Mouse (Mus musculus): ENCODE measurements around the gene Rc3h2.

The Rc3h2 gene

DNA sequence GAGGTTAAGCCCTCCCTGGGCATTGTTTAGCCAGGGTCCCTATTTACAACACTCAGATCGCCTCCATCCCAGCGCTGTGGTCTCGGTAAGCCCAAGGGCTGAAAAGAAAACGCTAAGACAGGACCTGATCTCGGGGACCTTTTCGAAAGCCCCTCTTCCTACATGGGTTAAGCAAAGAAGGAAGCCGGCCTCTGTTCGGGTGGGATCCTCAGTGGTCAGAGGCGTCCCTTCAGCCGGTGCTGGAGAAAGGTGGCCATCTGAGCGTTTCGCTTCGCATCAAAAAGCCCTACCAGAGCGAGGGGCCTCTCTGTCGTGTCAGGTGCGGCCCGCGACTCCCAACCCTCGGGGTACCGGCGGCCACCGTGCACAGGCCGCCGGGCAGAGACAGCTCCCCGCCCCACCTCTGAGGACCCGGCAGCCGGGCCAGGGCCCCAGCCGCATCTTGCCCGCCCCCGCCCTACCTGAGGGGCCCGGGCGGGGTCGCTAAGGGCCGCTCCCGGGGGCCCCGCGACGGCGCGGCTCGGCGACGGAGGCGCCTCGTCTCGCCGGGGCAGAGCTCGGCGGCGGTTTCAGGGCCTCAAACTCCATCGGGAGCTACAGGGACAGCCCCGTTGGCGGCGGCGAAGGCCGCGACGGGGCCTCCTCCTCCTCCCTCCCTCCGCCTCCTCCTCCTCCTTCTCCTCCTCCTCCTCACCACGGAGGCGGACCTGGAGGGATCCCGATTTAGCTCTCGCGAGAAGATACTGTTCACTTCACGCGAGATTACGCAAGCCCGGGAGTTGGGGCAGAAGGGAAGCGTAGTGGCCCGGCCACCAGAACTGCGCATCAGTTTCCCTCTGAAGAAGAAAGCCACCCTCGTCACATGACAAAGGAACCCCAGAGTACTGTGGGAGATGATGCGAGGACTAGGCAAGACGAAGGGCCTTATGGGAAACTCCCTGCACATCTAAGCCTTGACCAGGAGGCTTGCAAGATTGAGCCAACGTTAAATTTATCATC lies at the start of gene Rc3h2:
Gene Rc3h2 (minus strand): TSS at position 598 of the 999 bp plus-strand sequence.
- peak; percentile 98 for DNase-seq (ENCODE audit: low read depth)

DNA sequence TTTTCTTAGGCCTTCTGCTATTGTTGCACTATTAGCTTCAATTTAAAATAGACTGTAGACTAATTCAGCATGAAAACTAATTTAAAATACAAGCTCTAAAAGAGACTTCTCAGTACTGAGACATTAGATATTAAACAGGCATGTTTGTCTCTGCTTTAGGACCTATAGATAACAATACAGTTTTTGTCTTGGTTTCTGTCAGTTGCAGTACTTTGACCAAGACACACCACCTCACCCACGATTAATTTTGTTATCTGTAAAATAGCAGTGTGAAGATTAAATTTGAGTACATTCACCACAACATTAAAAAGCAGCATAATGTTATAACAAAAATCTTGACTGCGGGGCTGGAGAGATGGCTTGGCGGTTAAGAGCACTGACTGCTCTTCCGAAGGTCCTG lies 43.6 kb upstream of the Rc3h2 start:
- DNase-seq (ENCODE audit: low read depth) = no peak

DNA sequence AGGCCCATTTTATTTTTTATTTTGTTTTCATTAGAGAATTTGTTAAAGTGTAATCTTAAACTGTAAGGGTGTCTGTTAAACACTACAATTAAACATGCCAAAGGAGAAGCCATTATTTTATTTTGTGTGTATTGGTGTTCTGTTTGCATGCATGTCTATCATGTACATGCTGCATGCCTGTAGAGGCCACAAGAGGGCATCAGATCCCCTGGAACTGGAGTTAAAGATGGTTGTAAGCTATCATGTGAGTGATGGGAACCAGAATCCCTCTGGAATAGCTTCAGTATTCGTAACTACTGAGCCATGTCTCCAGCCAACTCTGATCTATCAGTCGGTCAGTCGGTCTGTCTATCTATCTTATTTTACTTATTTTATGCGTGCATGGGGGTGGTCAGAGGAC lies 38.0 kb upstream of the Rc3h2 start:
- no peak for DNase-seq (ENCODE audit: low read depth)

DNA sequence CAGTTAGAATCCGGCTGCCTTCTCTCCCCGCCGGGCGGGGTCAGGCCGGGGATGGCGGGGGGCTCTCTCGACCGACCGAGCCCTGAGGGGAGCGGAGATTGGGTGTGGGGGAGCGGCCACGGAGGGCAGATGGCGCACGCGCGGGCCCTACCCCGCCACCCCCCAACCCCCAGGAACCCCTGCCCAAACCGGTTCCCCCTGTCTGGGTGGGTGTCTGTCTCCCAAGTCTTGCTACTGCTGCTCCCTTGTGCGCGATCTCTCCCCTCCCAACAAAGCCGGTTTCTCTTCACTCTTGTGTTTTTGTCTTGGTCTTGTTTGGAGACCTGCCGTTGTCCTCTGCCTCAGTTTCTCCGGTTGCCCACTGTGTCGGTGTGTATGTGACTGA lies 29.7 kb upstream of the Rc3h2 start:
- DNase-seq (ENCODE audit: low read depth) = no peak

DNA sequence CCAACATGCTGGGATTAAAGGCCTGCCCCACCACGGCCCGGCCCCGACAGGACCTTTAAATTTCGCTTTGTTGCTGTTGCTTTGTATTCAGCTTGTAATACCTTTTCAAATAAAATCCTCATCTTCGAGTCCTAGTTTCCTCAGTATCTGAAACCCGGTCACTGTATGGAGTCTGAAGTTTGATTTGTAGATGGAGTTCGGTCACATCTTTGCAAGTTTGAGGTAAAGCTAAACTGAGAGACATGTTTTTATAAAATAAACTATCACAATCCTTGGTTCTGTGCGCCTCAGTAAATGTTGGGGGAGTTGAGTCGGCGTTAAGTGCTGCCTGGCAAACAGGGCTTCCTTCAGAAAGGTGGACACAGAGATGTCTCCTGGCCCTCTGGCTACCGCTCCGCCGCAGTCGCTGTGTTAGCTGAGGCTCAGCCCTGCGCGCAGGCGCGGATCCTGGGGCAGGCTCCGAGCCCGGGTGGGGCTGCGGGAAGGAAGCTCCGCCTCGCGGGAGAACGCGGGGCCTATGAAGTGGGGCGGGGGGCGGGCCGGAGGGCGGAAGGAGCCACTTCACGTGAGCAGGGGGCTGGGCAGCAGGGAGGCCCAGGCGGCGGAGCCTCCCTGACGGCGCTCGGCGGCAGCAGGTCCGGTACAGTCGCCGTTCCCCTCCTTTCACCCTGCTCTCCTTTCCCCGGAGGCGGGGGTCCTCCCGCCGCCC lies 29.1 kb upstream of the Rc3h2 start:
- DNase-seq (ENCODE audit: low read depth) = peak; percentile 98

DNA sequence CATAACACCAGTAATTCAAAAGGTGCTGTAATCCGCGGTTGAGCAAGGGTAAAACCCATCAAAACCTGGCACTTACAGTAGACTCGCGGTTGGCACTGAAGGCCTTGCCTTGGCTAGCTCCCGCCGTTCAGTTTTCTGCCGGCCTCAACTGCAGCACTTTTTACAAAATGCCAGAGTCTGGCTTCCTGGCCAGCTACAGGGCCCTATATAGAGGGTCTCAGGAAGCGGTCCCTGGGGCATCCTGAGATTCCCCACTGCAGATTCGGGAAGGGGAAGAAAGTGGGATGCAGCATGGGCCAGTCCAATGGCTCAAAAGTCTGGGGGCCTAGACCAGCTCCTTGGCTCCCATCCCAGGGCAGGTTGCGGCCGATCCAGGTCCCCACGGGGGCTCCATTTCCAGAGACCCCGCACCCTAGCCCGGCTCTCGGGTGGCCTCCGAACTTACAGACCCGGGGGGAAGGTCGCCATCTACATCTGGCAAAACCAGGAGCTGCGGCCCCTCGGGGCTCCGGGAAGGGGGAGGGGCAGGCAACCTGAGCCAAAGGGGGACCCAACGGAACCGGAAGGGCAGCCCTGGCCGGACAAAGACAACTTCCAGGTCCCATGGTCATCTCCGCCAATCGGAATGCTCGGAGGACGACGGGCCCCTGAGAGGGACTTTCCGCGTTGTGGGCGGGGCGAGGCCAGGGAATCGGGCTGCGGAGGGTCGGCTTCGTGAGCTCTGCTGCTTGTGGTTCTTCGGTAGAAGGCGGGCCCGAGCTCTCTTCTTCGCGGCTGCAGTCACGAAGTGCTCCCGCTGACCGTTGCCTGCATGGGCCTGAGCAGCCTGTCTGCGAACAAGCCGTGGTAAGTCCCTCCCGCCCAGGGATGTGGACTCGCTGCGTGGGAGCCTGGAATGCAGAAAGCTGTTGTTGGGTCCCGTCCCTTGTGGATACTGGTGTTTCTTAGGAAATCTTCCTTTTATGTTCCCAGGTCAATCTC lies 20.2 kb upstream of the Rc3h2 start, which contains the start of the genes Zbtb26, Zbtb6 and Rabgap1:
Gene Zbtb26 (minus strand): TSS at position 525 of the 981 bp plus-strand sequence.
Gene Zbtb6 (minus strand): TSS at position 561 of the 981 bp plus-strand sequence.
Gene Rabgap1 (plus strand): TSS at position 669 of the 981 bp plus-strand sequence.
- DNase-seq (ENCODE audit: low read depth) = peak; percentile 98

DNA sequence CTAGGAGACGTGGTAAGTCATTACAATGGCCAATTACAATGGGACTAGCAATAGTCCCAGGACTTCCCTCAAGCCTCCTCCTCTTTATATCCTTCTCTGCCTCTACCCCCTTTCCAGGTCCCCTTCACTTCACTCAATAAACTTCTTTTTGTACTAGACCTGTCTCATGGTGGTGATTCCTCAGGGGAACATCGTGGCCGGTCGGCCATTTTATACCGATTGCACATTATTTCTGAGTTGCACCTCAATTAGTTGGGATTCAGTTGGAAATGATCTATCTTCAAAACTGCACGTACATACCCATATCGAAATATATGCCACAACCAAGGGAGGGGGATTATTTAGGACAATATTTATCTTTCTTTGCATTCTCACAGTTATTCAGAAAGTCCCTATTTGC lies 8.9 kb upstream of the Rc3h2 start:
- peak; percentile 54 for DNase-seq (ENCODE audit: low read depth)

DNA sequence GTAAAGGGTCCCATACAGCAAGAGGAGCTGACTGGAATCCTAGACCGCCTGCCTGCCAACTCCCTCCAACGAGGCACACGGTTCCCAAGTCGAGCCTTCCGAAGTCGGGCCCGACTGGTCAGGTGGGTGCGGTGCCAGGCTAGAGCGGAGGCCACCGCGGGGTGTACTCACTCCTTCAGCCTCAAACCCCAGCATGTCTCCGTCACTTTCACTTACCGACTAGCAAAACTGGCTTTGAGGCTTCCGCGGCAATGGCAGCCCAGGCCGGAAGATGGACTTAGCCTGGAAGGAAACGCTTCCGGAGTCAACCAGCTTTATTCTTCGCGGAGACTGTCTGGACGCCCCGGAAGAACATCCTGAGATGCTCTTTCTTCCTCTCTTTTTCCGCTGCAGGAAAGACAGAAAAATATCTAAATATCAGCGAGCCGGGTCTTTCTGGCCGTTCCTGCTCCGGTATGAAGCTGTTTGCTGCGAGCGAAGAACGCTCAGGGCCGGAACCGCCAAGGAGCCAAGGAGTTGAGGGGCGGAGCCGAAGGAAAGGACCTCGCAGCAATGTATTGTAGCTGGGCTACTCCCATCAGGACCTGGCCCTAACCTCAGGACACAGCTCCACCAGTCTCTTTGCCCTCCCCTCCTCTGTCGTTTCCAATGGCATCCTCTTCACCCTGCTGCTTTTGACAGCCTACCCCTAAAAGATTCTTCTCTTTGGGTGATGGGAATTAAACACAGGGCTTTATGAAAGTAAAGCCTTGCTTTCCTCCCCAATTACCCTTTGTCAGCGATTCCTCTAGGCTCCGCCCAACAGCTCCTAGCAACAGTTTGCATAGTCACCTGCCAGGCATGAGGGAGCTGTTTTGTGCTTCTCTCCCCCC lies 8.1 kb upstream of the Rc3h2 start:
- peak; percentile 93 for DNase-seq (ENCODE audit: low read depth)

DNA sequence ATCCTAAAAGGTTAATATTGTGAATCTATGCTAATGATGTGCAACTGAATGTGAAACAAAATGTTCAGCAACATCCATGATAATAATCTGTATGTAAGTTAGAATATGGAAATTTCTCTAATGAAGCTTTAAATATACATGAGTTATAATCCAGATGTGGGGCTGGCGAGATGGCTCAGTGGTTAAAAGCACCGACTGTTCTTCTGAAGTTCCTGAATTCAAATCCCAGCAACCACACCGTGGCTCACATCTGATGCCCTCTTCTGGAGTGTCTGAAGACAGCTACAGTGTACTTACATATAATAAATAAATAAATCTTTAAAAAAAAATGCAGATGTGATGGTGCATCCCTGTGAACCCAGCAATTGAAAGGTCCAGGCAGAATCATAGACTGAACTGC lies 968 bp upstream of the Rc3h2 start:
- DNase-seq (ENCODE audit: low read depth) = peak; percentile 35

DNA sequence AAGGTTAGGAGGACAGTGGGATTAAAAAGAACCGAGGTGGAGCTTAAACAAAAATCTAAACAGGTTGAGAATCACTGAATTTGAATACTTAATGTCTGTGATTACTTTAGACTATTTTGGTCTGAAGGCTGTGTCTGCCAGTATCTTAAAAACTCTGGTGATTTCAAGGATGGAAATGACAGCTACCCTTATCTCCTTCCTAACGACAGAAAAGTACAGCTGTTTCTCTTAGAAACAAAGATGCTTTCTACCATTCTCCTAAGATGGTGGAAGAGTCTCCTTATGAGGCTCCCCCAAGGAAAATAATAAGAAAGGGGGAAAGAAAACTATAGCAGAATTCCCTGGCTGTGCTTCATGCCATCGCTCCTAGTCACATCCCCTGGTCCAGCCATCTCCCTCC lies 800 bp downstream of the Rc3h2 start:
- no peak for DNase-seq (ENCODE audit: low read depth)

DNA sequence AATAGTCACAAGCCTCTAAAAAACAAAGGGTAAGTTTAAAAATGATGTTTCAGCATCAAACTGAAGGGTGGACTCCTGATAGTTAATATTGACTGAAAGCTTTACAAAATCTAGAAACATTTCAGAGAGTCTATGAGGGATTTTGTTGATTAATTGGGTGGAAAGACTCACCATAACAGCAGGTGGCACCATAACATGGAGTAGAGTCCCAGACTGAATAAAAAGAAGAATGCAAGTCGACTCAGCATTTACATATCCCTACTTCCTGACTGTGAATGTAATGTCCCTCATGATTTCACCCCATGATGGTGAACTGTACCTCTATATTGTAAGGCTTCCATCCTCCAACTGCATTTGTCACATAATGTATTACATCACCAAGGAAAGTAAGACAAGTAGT lies 27.2 kb downstream of the Rc3h2 start:
- DNase-seq (ENCODE audit: low read depth) = peak; percentile 44

DNA sequence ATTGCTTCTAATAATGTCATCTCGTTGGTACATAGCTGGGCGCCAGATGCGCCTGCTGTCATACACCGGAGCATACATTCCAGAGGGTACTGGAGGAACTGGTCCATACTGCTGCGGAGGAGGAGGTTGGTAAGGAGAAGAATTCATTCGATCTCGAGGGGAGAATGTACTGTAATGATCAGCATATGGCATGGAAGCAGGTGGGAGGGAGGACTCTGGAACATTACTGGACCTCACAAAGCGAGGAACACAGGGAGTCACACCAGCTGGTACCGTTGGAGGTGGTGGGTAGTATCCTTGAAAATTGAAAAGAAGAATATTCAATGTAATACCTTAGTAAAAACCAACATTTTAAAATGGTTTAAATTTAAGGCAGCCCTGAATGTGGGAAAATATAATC lies 39.8 kb downstream of the Rc3h2 start:
- DNase-seq (ENCODE audit: low read depth) = no peak

DNA sequence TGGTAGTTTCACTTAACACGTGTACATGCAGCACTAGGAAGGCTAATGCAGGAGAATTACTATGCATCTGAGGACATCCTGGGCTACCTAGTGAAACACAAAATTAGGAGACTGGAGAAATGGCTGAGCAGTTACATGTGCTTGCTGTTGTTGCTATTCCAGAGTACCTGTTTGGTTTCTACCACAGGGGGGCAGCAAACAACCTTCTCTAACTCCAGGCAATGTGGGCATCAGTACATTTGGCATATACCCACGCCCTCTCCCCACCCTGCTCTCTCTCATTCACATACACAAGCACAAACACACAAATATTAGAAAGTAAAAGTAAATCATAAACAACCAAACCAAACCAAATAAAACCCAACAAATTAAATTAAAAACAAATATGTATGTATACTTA lies 42.5 kb downstream of the Rc3h2 start:
- DNase-seq (ENCODE audit: low read depth) = peak; percentile 82

DNA sequence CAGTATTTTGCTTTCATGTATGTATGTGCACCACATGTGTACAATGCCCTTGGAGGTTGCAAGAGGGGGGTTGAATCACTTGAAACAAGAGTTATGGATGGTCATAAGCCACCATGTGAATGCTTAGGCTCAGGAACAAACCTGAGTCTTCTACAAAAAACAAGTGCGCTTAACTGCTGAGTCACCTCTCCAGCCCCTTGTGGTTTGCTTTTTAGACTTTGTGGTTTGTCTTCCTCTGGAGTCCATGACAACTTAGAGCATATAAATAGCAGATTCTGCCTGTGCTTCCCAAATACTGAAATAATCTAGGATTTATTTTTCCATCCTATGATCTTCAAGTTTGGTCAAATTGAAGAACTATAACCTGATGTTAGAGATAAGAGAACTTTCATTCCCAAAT lies 46.7 kb downstream of the Rc3h2 start:
- peak; percentile 75 for DNase-seq (ENCODE audit: low read depth)

DNA sequence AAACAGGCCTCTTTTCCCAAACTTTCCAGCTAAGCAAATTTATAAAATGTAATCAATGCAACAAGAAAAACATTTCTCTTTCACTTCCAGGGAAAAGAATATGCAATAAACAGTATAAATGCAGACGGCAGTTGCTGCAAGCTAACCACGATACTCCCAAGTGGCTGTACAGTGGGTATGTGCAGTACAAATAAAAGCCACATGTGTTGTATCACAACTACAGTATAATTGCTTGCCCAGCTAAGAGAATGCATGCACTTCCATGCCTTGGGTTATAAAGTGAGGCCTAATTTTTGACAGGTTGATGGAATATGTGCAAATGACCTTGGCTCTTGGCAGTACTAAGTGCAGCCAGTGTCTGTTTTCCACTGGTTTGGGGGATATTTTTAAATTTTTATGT lies 52.1 kb downstream of the Rc3h2 start:
- DNase-seq (ENCODE audit: low read depth) = peak; percentile 72

DNA sequence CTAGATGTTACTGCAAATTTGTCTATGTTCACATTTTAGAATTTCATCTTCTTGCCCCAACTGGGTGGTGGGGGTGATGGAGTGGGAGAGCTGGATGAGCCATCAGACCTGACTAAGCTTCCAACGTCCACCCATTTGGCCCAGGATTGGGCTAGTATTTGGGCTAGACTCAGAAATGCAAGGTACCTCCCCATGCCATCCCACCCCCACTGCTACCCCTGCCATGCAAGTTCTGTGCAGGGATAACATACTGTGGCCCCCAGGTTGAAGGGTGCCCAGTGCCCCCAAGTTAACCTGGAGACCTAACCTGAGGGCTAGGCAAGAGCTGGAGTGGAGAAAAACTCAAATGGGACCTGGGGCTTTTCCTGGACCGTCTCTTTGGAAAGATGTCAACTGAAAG lies 62.8 kb downstream of the Rc3h2 start:
- peak; percentile 45 for DNase-seq (ENCODE audit: low read depth)

DNA sequence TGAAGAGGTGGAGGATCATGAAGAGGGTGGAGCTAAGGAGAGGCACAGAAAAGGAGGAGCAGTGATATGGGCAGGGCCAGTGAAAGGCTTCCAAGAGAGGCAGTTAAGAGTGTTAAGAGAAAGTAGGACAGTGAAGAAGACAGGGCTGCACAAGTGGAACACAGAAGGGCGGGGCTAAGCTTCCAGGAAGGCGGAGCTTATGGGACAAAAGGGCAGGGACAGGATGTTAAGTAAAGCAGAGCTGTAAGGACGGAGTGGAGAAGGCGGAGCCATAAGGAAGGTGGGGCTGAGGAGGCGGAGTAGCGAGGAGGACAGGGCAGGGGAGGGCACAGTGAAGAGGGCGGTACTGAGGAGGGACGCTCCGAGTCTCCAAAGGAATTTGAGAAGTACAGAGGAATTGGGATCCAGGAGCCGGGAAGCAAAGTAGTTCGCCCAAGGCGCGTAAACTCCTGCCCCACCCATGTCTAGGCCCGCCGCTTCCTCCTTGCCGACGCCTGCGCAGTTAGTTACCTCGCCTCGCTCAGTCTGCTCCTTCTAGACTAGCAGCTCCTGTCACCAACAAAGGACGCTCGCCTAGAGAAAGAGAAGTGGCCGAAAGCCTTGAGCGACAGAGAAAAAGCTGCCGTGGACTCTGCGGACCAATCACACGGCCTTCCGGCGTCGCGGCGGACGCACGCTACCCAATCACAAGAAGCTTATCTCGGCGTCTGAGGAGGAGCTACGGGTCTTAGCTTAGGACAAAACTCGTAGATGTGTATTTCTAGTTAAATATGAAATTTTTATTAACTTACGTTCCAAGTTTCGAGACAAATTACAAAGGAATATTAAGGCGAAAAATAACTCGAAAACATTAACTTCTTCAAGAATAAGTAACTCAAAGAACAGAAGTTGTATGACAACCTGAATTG lies 63.8 kb downstream of the Rc3h2 start, which contains the start of gene Pdcl:
Gene Pdcl (minus strand): TSS at position 700 of the 908 bp plus-strand sequence.
- peak; percentile 97 for DNase-seq (ENCODE audit: low read depth)

DNA sequence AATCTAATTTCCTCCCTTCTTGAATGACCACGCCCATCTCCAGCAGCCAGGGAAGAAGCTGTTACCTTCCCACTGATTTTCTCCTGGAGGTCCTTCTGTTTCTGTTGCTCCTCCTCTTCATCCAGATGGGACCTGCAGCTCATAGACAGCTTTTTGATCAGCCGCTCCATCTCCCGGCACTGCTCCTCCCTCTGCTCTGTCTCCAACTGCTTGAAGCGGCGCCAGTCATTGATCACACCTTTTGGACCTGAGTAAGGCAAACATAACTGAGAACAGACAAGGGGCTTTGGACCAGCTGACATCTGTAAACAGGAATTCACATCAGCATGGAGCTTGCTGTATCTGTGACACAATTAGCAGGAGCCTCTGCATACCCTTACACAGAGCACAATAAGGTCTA lies 67.1 kb downstream of the Rc3h2 start:
- DNase-seq (ENCODE audit: low read depth) = no peak

DNA sequence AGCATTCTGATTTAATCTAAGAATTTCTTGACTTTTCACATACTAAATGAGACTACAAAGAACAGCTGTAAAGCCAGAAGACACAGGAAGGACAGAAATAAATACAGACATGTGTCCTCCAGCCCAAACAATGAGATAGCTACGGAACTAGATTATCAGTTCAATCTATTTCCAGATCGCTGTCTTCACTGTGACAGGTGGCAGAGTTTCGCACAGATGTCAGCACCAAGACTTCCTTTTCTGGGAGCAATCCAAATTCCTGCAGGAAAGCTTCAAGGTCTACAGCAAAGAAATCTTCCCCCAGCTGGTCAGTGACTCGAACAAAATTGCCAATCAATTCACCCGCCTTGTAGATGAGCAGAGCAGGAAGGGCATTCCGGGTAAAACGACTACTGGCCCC lies 71.0 kb downstream of the Rc3h2 start:
- no peak for DNase-seq (ENCODE audit: low read depth)

All from NIH3T3 (cell line).